In the genomic region with DNA sequence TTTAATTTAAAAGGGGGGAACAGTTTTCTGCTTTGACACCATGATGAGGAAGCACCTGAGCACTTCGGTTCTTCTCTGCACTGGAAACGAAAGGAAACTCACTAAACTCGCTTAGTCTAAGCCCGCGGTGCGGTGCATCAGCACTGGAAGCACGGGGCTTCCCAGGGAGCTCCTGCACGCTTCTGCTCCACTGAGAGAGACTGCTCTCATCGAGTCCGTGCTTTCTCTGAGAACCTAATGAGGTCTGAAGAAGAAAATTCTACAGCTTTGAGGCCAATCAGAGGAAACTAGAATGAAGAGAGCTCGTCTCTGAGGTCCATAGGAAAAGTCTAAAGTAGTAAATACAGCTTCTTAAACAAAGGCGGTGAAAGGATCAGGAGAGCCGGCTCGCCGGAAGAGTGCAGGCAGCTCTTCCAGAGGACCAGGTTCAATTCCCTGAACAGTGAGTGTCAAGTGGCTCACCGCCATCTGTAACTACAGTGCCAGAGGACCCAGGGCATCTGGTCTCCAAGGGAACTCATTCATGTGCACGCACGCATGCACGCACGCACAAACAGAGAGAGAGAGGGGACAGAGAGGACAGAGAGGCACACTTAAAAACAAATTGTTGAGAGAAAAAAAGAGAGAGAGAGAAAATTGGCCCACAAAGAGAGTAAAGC, we compare ENCODE assay signal across 14 mouse cellular contexts. TPM values are rescaled to one million over a fixed set of nuclear protein-coding genes. Genes with fewer than 3 reads are reported as not detected.
DNase-seq lines count a peak whose midpoint lies in the region; ATAC-seq and TF ChIP-seq lines count a peak whose summit lies in the region.
"Had no signal": no experiment of that assay in that cellular context is flagged by ENCODE, and none has a peak within 500 bp of the region (broad histone marks: within the 10 kb centered on the region; RNA-seq: fewer than 3 reads in every experiment).

No protein-coding gene starts in this region.

- H3K4me2 ChIP-seq in hindbrain, embryonic 13.5 days: peak overlapping the region; percentile 94
- H3K4me2 ChIP-seq in midbrain, embryonic 16.5 days (ENCODE audit: low read length): peak overlapping the region; percentile 72
- no peak overlapping the region for H3K4me2 ChIP-seq in intestine, embryonic 16.5 days (ENCODE audit: low read depth, low read length)

- peaks cover 77% of the 10 kb centered on the region for H3K4me1 ChIP-seq in forebrain, embryonic 10.5 days
- peaks cover 62% of the 10 kb centered on the region for H3K4me1 ChIP-seq in hindbrain, embryonic 13.5 days (replicated peaks)
- peaks cover 45% of the 10 kb centered on the region for H3K4me1 ChIP-seq in midbrain, embryonic 16.5 days (ENCODE audit: control insufficient read depth, insufficient read depth, low read length)
- H3K4me1 ChIP-seq in heart, adult 2 months (ENCODE audit: control insufficient read depth, insufficient read depth, low read length): no peaks in the 10 kb centered on the region
- peaks cover 5% of the 10 kb centered on the region; the same call in 1 of the 2 replicates for H3K4me1 ChIP-seq in intestine, embryonic 16.5 days (ENCODE audit: control insufficient read depth, insufficient read depth, low read length)

- TF ChIP-seq CTCF in brain, embryonic 14.5 days (IDR thresholded peaks at IDR 0.05; ENCODE audit: borderline replicate concordance, extremely low read depth, insufficient read depth, insufficient read length): no peak
- no peak for TF ChIP-seq CTCF in heart, adult 2 months (IDR thresholded peaks at IDR 0.05)

- intact Hi-C loops in heart, adult 2 months (cut with DNase I): no loop called here

- no peak overlapping the region for H3K4me3 ChIP-seq in forebrain, embryonic 10.5 days
- H3K4me3 ChIP-seq in hindbrain, embryonic 13.5 days: peak overlapping the region; percentile 61
- H3K4me3 ChIP-seq in midbrain, embryonic 16.5 days (ENCODE audit: low read depth, low read length): peak overlapping the region; percentile 17
- H3K4me3 ChIP-seq in heart, adult 2 months: no peak overlapping the region
- H3K4me3 ChIP-seq in intestine, embryonic 16.5 days (ENCODE audit: low read length): no peak overlapping the region

- no peaks in the 10 kb centered on the region for H3K79me2 ChIP-seq in heart, adult 2 months (replicated peaks; ENCODE audit: control insufficient read depth, insufficient read depth, low read length)

- H3K27ac ChIP-seq in forebrain, embryonic 10.5 days: peak overlapping the region; percentile 36
- H3K27ac ChIP-seq in hindbrain, embryonic 13.5 days: peak overlapping the region; percentile 41; the same call in 1 of the 2 replicates
- H3K27ac ChIP-seq in midbrain, embryonic 16.5 days (ENCODE audit: low read length): no peak overlapping the region
- H3K27ac ChIP-seq in heart, adult 2 months: no peak overlapping the region
- H3K27ac ChIP-seq in intestine, embryonic 16.5 days (ENCODE audit: low read length): no peak overlapping the region

- ATAC-seq in hindbrain, embryonic 13.5 days (ENCODE audit: low FRiP score): no peak
- no peak for ATAC-seq in midbrain, embryonic 16.5 days
- ATAC-seq in intestine, embryonic 16.5 days: no peak

- peaks cover 19% of the 10 kb centered on the region; the same call in 1 of the 2 replicates for H3K36me3 ChIP-seq in forebrain, embryonic 10.5 days (replicated peaks)
- no peaks in the 10 kb centered on the region for H3K36me3 ChIP-seq in hindbrain, embryonic 13.5 days
- H3K36me3 ChIP-seq in midbrain, embryonic 16.5 days (ENCODE audit: control insufficient read depth, insufficient read depth, low read length): no peaks in the 10 kb centered on the region
- H3K36me3 ChIP-seq in heart, adult 2 months (ENCODE audit: control insufficient read depth, insufficient read depth, low read length): no peaks in the 10 kb centered on the region
- no peaks in the 10 kb centered on the region for H3K36me3 ChIP-seq in intestine, embryonic 16.5 days (ENCODE audit: control insufficient read depth, insufficient read depth, low read length)

- WGBS in forebrain, embryonic 10.5 days: 83% methylated on average over 20 of the region's 20 CpGs
- WGBS in hindbrain, embryonic 13.5 days: 56% methylated on average over 20 of the region's 20 CpGs
- WGBS in midbrain, embryonic 16.5 days: 45% methylated on average over 20 of the region's 20 CpGs
- WGBS in heart, adult 2 months: 87% methylated on average over 20 of the region's 20 CpGs
- WGBS in intestine, embryonic 16.5 days: 85% methylated on average over 20 of the region's 20 CpGs

- H3K27me3 ChIP-seq in forebrain, embryonic 10.5 days (ENCODE audit: poor library complexity, severe bottlenecking): peaks cover 14% of the 10 kb centered on the region
- no peaks in the 10 kb centered on the region; the same call in 1 of the 2 replicates for H3K27me3 ChIP-seq in hindbrain, embryonic 13.5 days
- no peaks in the 10 kb centered on the region; the same call in 1 of the 2 replicates for H3K27me3 ChIP-seq in midbrain, embryonic 16.5 days (ENCODE audit: control insufficient read depth, insufficient read depth, low read depth, low read length)
- H3K27me3 ChIP-seq in heart, adult 2 months (ENCODE audit: control insufficient read depth, insufficient read depth, low read length): peaks cover 5% of the 10 kb centered on the region
- H3K27me3 ChIP-seq in intestine, embryonic 16.5 days (replicated peaks; ENCODE audit: control insufficient read depth, insufficient read depth, low read length): peaks cover 27% of the 10 kb centered on the region
- H3K27me3 ChIP-seq: CH12.LX had no signal

- no peaks in the 10 kb centered on the region for H3K9me3 ChIP-seq in forebrain, embryonic 10.5 days
- no peaks in the 10 kb centered on the region for H3K9me3 ChIP-seq in hindbrain, embryonic 13.5 days
- H3K9me3 ChIP-seq in midbrain, embryonic 16.5 days (replicated peaks; ENCODE audit: control insufficient read depth, low read length, poor library complexity, severe bottlenecking): no peaks in the 10 kb centered on the region
- H3K9me3 ChIP-seq in intestine, embryonic 16.5 days (ENCODE audit: control insufficient read depth, low read length): no peaks in the 10 kb centered on the region

- TF ChIP-seq EP300 in heart, adult 2 months (IDR thresholded peaks at IDR 0.05; ENCODE audit: insufficient read depth, low read depth, low read length): no peak

- no peak for TF ChIP-seq POLR2A in brain, embryonic 14.5 days (IDR thresholded peaks at IDR 0.05; ENCODE audit: borderline replicate concordance, extremely low read depth, insufficient read depth, insufficient read length, poor library complexity, severe bottlenecking)
- no peak for TF ChIP-seq POLR2A in heart, adult 2 months (IDR thresholded peaks at IDR 0.05; ENCODE audit: insufficient read depth, low read depth, low read length)

- H3K9ac ChIP-seq in hindbrain, embryonic 13.5 days: peak overlapping the region; percentile 57; the same call in 1 of the 2 replicates
- H3K9ac ChIP-seq in midbrain, embryonic 16.5 days (ENCODE audit: low read depth, low read length): no peak overlapping the region
- H3K9ac ChIP-seq in heart, adult 2 months (ENCODE audit: low read depth, low read length): no peak overlapping the region
- H3K9ac ChIP-seq in intestine, embryonic 16.5 days (ENCODE audit: low read depth, low read length): no peak overlapping the region

- peak; percentile 85 for DNase-seq in brain, embryonic 14.5 days (ENCODE audit: low read depth)
- DNase-seq in forebrain, embryonic 10.5 days (ENCODE audit: extremely low spot score, low spot score): no peak
- DNase-seq in lung, postnatal 36 days: no peak
- no peak for DNase-seq in heart, adult 2 months
- DNase-seq: heart, postnatal 4 days; kidney, adult 8-10 months; layer of hippocampus, adult 9-11 months; lung, adult 18-20 months; right cerebral cortex, postnatal 25 days; thymus, postnatal 25 days had no signal

RNA-seq across cellular contexts. Expression of a gene that starts 30.9 kb away (rescaled TPM):
- polyA plus RNA-seq in brain, embryonic 14.5 days (2012; rRNA removed): 14.2 and 34.6 TPM in 2 replicates
- polyA plus RNA-seq in forebrain, embryonic 10.5 days (2016; fragmentation: Nextera tagmentation; extraction: Ambion mirVana): 135 and 145 TPM in 2 replicates
- polyA plus RNA-seq in hindbrain, embryonic 13.5 days (2015; fragmentation: Nextera tagmentation; extraction: Ambion mirVana): 98.5 and 101 TPM in 2 replicates
- 104 and 106 TPM in 2 replicates for polyA plus RNA-seq in midbrain, embryonic 16.5 days (2015; fragmentation: Nextera tagmentation; extraction: Ambion mirVana)
- total RNA-seq in heart, adult 2 months (2021): 1 to 10 TPM in 1 of 2 experiments, under 1 TPM in 1; 0.86 to 1.0 TPM
- polyA plus RNA-seq in heart, adult 2 months (2012; rRNA removed): 0.37 and 0.73 TPM in 2 replicates
- 5.1 and 6.0 TPM in 2 replicates for polyA plus RNA-seq in intestine, embryonic 16.5 days (2015; fragmentation: Nextera tagmentation; extraction: Ambion mirVana)

Comparison
In these comparisons a context has a peak if more than half of its experiments do, and no peak if none do; other contexts are left out.
1. H3K27ac ChIP-seq: peak in forebrain, embryonic 10.5 days (single experiment) and hindbrain, embryonic 13.5 days (single experiment); none in midbrain, embryonic 16.5 days (single experiment), heart, adult 2 months (single experiment) and intestine, embryonic 16.5 days (single experiment).
2. H3K4me3 ChIP-seq: peak in hindbrain, embryonic 13.5 days (single experiment) and midbrain, embryonic 16.5 days (single experiment); none in forebrain, embryonic 10.5 days (single experiment), heart, adult 2 months (single experiment) and intestine, embryonic 16.5 days (single experiment).